Mouse (Mus musculus): ENCODE measurements around the gene Fstl4. TPM values are rescaled to one million over a fixed set of nuclear protein-coding genes. Genes with fewer than 3 reads are reported as not detected.

Fstl4 gene
- polyA plus RNA-seq, 1 experiment, result not detected

GRCm38 (mm10) chr11:52914431-52914830 lies 150.0 kb downstream of the Fstl4 start:
- Histone ChIP-seq H3K79me3 (ENCODE audit: low read depth) (no peaks in the 10 kb centered on the region), H3K36me3 (ENCODE audit: control insufficient read depth, insufficient read depth) (no peaks in the 10 kb centered on the region), H3K27me3 (ENCODE audit: control insufficient read depth, insufficient read depth, insufficient read length) (no peaks in the 10 kb centered on the region), H3ac (ENCODE audit: control insufficient read depth, insufficient read length, low read depth) (no peak overlapping the region), H3K79me2 (ENCODE audit: control insufficient read depth, insufficient read depth) (no peaks in the 10 kb centered on the region), H3K4me3 (ENCODE audit: insufficient read depth, poor library complexity, severe bottlenecking) (no peak overlapping the region)
- TF ChIP-seq FOSL1 (IDR thresholded peaks at IDR 0.05; ENCODE audit: insufficient read depth, low read length, poor library complexity, severe bottlenecking) (no peak), USF1 (IDR thresholded peaks at IDR 0.05; ENCODE audit: low read depth) (no peak), CEBPB (IDR thresholded peaks at IDR 0.05; ENCODE audit: low read depth) (no peak), MYOD1 (IDR thresholded peaks at IDR 0.05; ENCODE audit: control insufficient read depth, insufficient read length, low read depth) (no peak)

DNA sequence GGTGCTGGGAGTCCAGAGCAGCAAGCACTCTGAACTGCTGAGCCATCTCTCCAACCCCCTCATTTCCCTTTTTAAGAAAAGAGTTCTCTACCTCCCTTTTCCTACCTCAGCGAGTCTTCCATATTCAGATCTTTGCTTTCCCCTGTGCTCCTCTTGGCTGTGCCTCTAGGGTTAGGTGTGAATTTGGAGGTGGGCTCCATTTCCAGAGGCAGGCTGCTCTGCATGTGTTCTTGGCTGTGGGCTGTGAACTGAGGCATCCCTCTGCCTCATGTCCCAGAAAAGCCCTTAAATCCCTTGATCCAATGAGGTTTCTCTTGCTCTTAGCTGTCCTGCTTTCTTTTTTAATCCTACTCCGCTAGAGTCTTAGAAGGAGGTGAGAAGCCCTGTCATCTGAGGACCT lies 151.2 kb downstream of the Fstl4 start:
- no peaks in the 10 kb centered on the region for H3K27me3 ChIP-seq (ENCODE audit: control insufficient read depth, insufficient read depth, insufficient read length)
- no peaks in the 10 kb centered on the region for H3K79me3 ChIP-seq (ENCODE audit: low read depth)
- H3K36me3 ChIP-seq (ENCODE audit: control insufficient read depth, insufficient read depth), result no peaks in the 10 kb centered on the region
- no peaks in the 10 kb centered on the region for H3K79me2 ChIP-seq (ENCODE audit: control insufficient read depth, insufficient read depth)
- no peak overlapping the region for H3ac ChIP-seq (ENCODE audit: control insufficient read depth, insufficient read length, low read depth)
- no peak overlapping the region for H3K4me3 ChIP-seq (ENCODE audit: insufficient read depth, poor library complexity, severe bottlenecking)
- no peak for TF ChIP-seq USF1 (IDR thresholded peaks at IDR 0.05; ENCODE audit: low read depth)

- Histone ChIP-seq H3K27me3 (ENCODE audit: control insufficient read depth, insufficient read depth, insufficient read length) (no peaks in the 10 kb centered on the region), H3K36me3 (ENCODE audit: control insufficient read depth, insufficient read depth) (no peaks in the 10 kb centered on the region)
- no peak for TF ChIP-seq MYOG (IDR thresholded peaks at IDR 0.05; ENCODE audit: control insufficient read depth, extremely low read depth, insufficient read length)
- no peak for TF ChIP-seq FOSL1 (IDR thresholded peaks at IDR 0.05; ENCODE audit: insufficient read depth, low read length, poor library complexity, severe bottlenecking)
- no peak for TF ChIP-seq MAX (IDR thresholded peaks at IDR 0.05)
- TF ChIP-seq MYOD1 (IDR thresholded peaks at IDR 0.05; ENCODE audit: control insufficient read depth, insufficient read length, low read depth), result no peak
- TF ChIP-seq CEBPB (IDR thresholded peaks at IDR 0.05; ENCODE audit: low read depth), result no peak
- no peak for TF ChIP-seq CTCF (IDR thresholded peaks at IDR 0.05; ENCODE audit: control insufficient read depth, insufficient read depth, insufficient read length)
- no peak for TF ChIP-seq USF1 (IDR thresholded peaks at IDR 0.05; ENCODE audit: low read depth)
Observed at GRCm38 (mm10) chr11:52919231-52919960, 155.0 kb downstream of the Fstl4 start.

DNA sequence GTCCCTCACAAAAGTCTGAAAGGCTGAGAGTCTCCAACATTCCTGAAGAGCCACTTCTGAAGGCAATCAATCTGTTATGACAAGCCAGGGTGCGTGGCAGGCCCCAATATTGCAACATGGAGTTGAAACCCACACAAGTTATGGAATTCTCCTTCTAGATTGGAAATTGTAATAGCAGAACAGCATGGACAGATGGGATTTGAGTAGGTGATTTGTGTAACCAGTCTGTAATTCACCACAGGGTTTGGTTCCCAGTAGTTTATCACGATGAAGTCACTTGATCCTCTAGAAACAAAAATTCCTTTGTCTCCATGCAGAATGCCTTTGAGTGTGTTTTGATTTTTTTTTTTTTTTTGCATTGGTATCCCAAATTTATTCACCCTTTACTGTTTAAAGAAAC lies 159.8 kb downstream of the Fstl4 start:
- H3K79me3 ChIP-seq (ENCODE audit: low read depth), result no peaks in the 10 kb centered on the region
- H3K79me2 ChIP-seq (ENCODE audit: control insufficient read depth, insufficient read depth), result no peaks in the 10 kb centered on the region
- no peak overlapping the region for H3K4me3 ChIP-seq (ENCODE audit: insufficient read depth, poor library complexity, severe bottlenecking)
- TF ChIP-seq CEBPB (IDR thresholded peaks at IDR 0.05; ENCODE audit: low read depth) (no peak), MYOG (IDR thresholded peaks at IDR 0.05; ENCODE audit: control insufficient read depth, extremely low read depth, insufficient read length) (no peak), FOSL1 (IDR thresholded peaks at IDR 0.05; ENCODE audit: insufficient read depth, low read length, poor library complexity, severe bottlenecking) (no peak), MYOD1 (IDR thresholded peaks at IDR 0.05; ENCODE audit: control insufficient read depth, insufficient read length, low read depth) (no peak), CTCF (IDR thresholded peaks at IDR 0.05; ENCODE audit: control insufficient read depth, insufficient read depth, insufficient read length) (no peak), USF1 (IDR thresholded peaks at IDR 0.05; ENCODE audit: low read depth) (no peak), MAX (IDR thresholded peaks at IDR 0.05) (no peak)
- no peak overlapping the region for H3ac ChIP-seq (ENCODE audit: control insufficient read depth, insufficient read length, low read depth)
- H3K36me3 ChIP-seq (ENCODE audit: control insufficient read depth, insufficient read depth), result no peaks in the 10 kb centered on the region
- no peaks in the 10 kb centered on the region for H3K27me3 ChIP-seq (ENCODE audit: control insufficient read depth, insufficient read depth, insufficient read length)

More at GRCm38 (mm10) chr11:52919231-52919960, 155.0 kb downstream of the Fstl4 start:
- no peaks in the 10 kb centered on the region for H3K79me2 ChIP-seq (ENCODE audit: control insufficient read depth, insufficient read depth)
- H3K79me3 ChIP-seq (ENCODE audit: low read depth), result no peaks in the 10 kb centered on the region
- no peak overlapping the region for H3ac ChIP-seq (ENCODE audit: control insufficient read depth, insufficient read length, low read depth)
- no peak overlapping the region for H3K4me3 ChIP-seq (ENCODE audit: insufficient read depth, poor library complexity, severe bottlenecking)

GRCm38 (mm10) chr11:52928321-52928720 lies 163.9 kb downstream of the Fstl4 start:
- H3K79me3 ChIP-seq (ENCODE audit: low read depth), result no peaks in the 10 kb centered on the region
- H3K27me3 ChIP-seq (ENCODE audit: control insufficient read depth, insufficient read depth, insufficient read length), result no peaks in the 10 kb centered on the region
- H3K36me3 ChIP-seq (ENCODE audit: control insufficient read depth, insufficient read depth), result no peaks in the 10 kb centered on the region
- no peak for TF ChIP-seq MAX (IDR thresholded peaks at IDR 0.05)
- TF ChIP-seq FOSL1 (IDR thresholded peaks at IDR 0.05; ENCODE audit: insufficient read depth, low read length, poor library complexity, severe bottlenecking), result no peak
- no peak for TF ChIP-seq CTCF (IDR thresholded peaks at IDR 0.05; ENCODE audit: control insufficient read depth, insufficient read depth, insufficient read length)
- TF ChIP-seq CEBPB (IDR thresholded peaks at IDR 0.05; ENCODE audit: low read depth), result no peak
- TF ChIP-seq USF1 (IDR thresholded peaks at IDR 0.05; ENCODE audit: low read depth), result no peak
- no peak for TF ChIP-seq MYOD1 (IDR thresholded peaks at IDR 0.05; ENCODE audit: control insufficient read depth, insufficient read length, low read depth)
- no peak for TF ChIP-seq MYOG (IDR thresholded peaks at IDR 0.05; ENCODE audit: control insufficient read depth, extremely low read depth, insufficient read length)
- H3K79me2 ChIP-seq (ENCODE audit: control insufficient read depth, insufficient read depth), result no peaks in the 10 kb centered on the region
- no peak overlapping the region for H3ac ChIP-seq (ENCODE audit: control insufficient read depth, insufficient read length, low read depth)
- H3K4me3 ChIP-seq (ENCODE audit: insufficient read depth, poor library complexity, severe bottlenecking), result no peak overlapping the region
